Mouse (Mus musculus) spleen, adult 12 weeks (tissue): ENCODE data around the gene Slc25a43.

ENCODE experiments used
- DNase-seq: peaks from one replicate; pipeline ENCODE4 v3.0.0; 2022; ENCODE audit warnings: low spot score

Gene Slc25a43

GRCm38 (mm10) chrX:36743503-36744101 lies at the start of gene Slc25a43:
Slc25a43 (plus strand) TSS chrX:36743659.
- DNase-seq, result no peak

GRCm38 (mm10) chrX:36740124-36740951 lies 3.1 kb upstream of the Slc25a43 start:
- DNase-seq, result no peak

GRCm38 (mm10) chrX:36741278-36741677 lies 2.2 kb upstream of the Slc25a43 start:
- no peak for DNase-seq

- DNase-seq, result no peak
Measured at GRCm38 (mm10) chrX:36742744-36743143, 715 bp upstream of the Slc25a43 start.

GRCm38 (mm10) chrX:36744735-36745134 lies 1.3 kb downstream of the Slc25a43 start:
- no peak for DNase-seq

- DNase-seq, result no peak
Measured at GRCm38 (mm10) chrX:36745333-36745732, 1.9 kb downstream of the Slc25a43 start.

- DNase-seq, result no peak
Measured at GRCm38 (mm10) chrX:36746789-36747188, 3.3 kb downstream of the Slc25a43 start.

- no peak for DNase-seq
Measured at GRCm38 (mm10) chrX:36748573-36748972, 5.1 kb downstream of the Slc25a43 start.

- DNase-seq, result no peak
Measured at GRCm38 (mm10) chrX:36749281-36749785, 5.9 kb downstream of the Slc25a43 start.

- no peak for DNase-seq
Measured at GRCm38 (mm10) chrX:36750591-36750990, 7.1 kb downstream of the Slc25a43 start.

GRCm38 (mm10) chrX:36752586-36752985 lies 9.1 kb downstream of the Slc25a43 start:
- no peak for DNase-seq

- DNase-seq, result no peak
Measured at GRCm38 (mm10) chrX:36757796-36758472, 14.5 kb downstream of the Slc25a43 start.

- DNase-seq, result no peak
Measured at GRCm38 (mm10) chrX:36758566-36758965, 15.1 kb downstream of the Slc25a43 start.

GRCm38 (mm10) chrX:36760946-36761635 lies 17.6 kb downstream of the Slc25a43 start:
- peak; percentile 22 for DNase-seq

- no peak for DNase-seq
Measured at GRCm38 (mm10) chrX:36762289-36762688, 18.8 kb downstream of the Slc25a43 start.

- DNase-seq, result no peak
Measured at GRCm38 (mm10) chrX:36762894-36763293, 19.4 kb downstream of the Slc25a43 start.

GRCm38 (mm10) chrX:36763298-36763933 lies 20.0 kb downstream of the Slc25a43 start:
- no peak for DNase-seq

GRCm38 (mm10) chrX:36763934-36764317 lies 20.5 kb downstream of the Slc25a43 start:
- DNase-seq, result no peak

GRCm38 (mm10) chrX:36767386-36767785 lies 23.9 kb downstream of the Slc25a43 start:
- DNase-seq, result no peak

- no peak for DNase-seq
Measured at GRCm38 (mm10) chrX:36772591-36772990, 29.1 kb downstream of the Slc25a43 start.

- no peak for DNase-seq
Measured at GRCm38 (mm10) chrX:36775520-36775919, 32.1 kb downstream of the Slc25a43 start.

- DNase-seq, result no peak
Measured at GRCm38 (mm10) chrX:36777694-36778093, 34.2 kb downstream of the Slc25a43 start.
